Mouse (Mus musculus): Measurements from ENCODE around the gene Fah. TPM values are rescaled to one million over a fixed set of nuclear protein-coding genes. Genes with fewer than 3 reads are reported as not detected.

Gene Fah
- polyA plus RNA-seq (2017; shearing (Covaris generic)) = 11.0 TPM

DNA sequence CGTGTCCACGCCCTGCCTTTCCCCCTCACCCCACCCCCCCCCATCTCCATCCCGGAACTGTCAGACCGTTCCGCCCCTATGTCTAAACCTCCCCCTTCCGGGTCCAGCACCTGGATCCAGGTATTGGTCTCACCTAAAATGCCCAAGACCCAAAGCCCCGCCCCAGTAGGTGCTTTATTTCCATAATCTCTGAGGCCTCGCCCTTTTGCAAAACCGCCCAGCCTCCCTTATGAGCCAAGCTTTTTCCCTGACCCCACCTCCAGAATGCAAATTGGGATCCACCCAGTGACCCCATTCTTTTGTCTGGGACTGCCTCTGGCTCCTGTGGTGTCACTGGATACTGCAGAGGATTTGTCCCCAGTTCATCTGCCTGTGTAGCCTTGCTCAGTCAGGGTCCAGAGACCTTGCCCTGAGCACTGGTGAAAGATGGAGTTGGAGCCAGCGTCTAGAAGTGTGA, at the start of gene Fah:
TSS of gene Fah (minus strand) at position 430 of the 457 bp plus-strand sequence.

Other genes with a start within 250 kb of the Fah start
- gene Arnt2, start 196.5 kb downstream of the Fah start, polyA plus RNA-seq (2017; shearing (Covaris generic)) = 3.9 TPM
- not detected for gene Gm2115, start 77.8 kb downstream of the Fah start, polyA plus RNA-seq (2017; shearing (Covaris generic))
- gene Zfand6, start 83.2 kb upstream of the Fah start, polyA plus RNA-seq (2017; shearing (Covaris generic)) = 128 TPM
- not detected for gene Olfr291, start 246.8 kb upstream of the Fah start, polyA plus RNA-seq (2017; shearing (Covaris generic))